Mouse (Mus musculus) ovary, postnatal 14 days (tissue): Measurements from ENCODE around the gene Rdh19.
"Not testable (repeated sequence)": the region's sequence is repeated elsewhere in the genome, so short reads cannot be mapped to it uniquely, and the experiment has no call there.

Experiments used
- DNase-seq: peaks from one replicate; pipeline ENCODE4 v3.0.0; 2022; ENCODE audit warnings: low spot score

Gene Rdh19

GRCm38 (mm10) chr10:127879155-127879688 is 29.5 kb downstream of the Rdh19 start:
- DNase-seq, result no peak

- no peak for DNase-seq
Measured at GRCm38 (mm10) chr10:127881041-127881440, 31.3 kb downstream of the Rdh19 start.

GRCm38 (mm10) chr10:127886551-127886950 is 36.8 kb downstream of the Rdh19 start:
- no peak for DNase-seq

GRCm38 (mm10) chr10:127886971-127887370 is 37.2 kb downstream of the Rdh19 start:
- no peak for DNase-seq

- DNase-seq, result no peak
Measured at GRCm38 (mm10) chr10:127888605-127889004, 38.9 kb downstream of the Rdh19 start, which contains the start of gene Rdh7. Gene Rdh7 (minus strand): TSS chr10:127888817.

GRCm38 (mm10) chr10:127891481-127891880 is 41.8 kb downstream of the Rdh19 start:
- no peak for DNase-seq

GRCm38 (mm10) chr10:127893163-127894022 is 43.7 kb downstream of the Rdh19 start:
- DNase-seq, result not testable (repeated sequence)

- DNase-seq, result no peak
Measured at GRCm38 (mm10) chr10:127896705-127897104, 47.0 kb downstream of the Rdh19 start.

GRCm38 (mm10) chr10:127897506-127897905 is 47.8 kb downstream of the Rdh19 start:
- no peak for DNase-seq

- no peak for DNase-seq
Measured at GRCm38 (mm10) chr10:127898218-127898617, 48.5 kb downstream of the Rdh19 start, which contains the start of gene Sdr9c7. Gene Sdr9c7 (plus strand): TSS chr10:127898518.

- DNase-seq, result no peak
Measured at GRCm38 (mm10) chr10:127899783-127900182, 50.1 kb downstream of the Rdh19 start.

- no peak for DNase-seq
Measured at GRCm38 (mm10) chr10:127901751-127902150, 52.0 kb downstream of the Rdh19 start.

- no peak for DNase-seq
Measured at GRCm38 (mm10) chr10:127903116-127903515, 53.4 kb downstream of the Rdh19 start.

- no peak for DNase-seq
Measured at GRCm38 (mm10) chr10:127904718-127905446, 55.2 kb downstream of the Rdh19 start.

GRCm38 (mm10) chr10:127906138-127906537 is 56.4 kb downstream of the Rdh19 start:
- no peak for DNase-seq

GRCm38 (mm10) chr10:127907386-127907951 is 57.7 kb downstream of the Rdh19 start:
- DNase-seq, result no peak
